Mouse (Mus musculus): ENCODE measurements around the gene Adat2. TPM values are rescaled to one million over a fixed set of nuclear protein-coding genes. Genes with fewer than 3 reads are reported as not detected.
A peak's percentile ranks its signal among the peaks of the same experiment; 100 is the strongest.

Gene Adat2
- polyA plus RNA-seq, 1 experiment from 2014 or later, result 4.1 TPM

DNA sequence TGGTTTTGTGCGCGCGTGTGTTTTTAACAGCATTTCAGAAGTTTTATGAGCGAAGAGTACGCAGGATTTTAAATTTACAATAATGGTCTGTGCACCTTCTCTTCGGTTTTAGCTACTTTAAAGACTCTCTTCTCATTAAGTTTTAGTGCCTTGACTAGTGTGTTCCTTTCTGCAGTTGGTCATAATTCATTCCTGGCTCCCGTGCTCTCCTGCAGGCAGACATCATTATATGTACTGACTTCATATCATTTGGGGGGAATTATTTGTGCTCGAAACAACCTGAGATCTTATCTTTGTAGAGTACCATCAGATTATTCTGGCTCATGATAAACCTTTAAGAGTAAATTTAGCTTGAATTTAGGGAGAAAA is 12.4 kb downstream of the Adat2 start:
- no peak overlapping the region for H3K9ac ChIP-seq
- H3K4me2 ChIP-seq (replicated peaks), result peak overlapping the region; percentile 39
- H3K27me3 ChIP-seq, result no peaks in the 10 kb centered on the region
- peak overlapping the region; percentile 2 for H3K4me3 ChIP-seq
- H3K4me1 ChIP-seq, result peaks cover 6% of the 10 kb centered on the region; the same call in 1 of the 2 replicates
- 29% methylated on average over 8 of the region's 8 CpGs for WGBS
- H3K36me3 ChIP-seq, result peaks cover 24% of the 10 kb centered on the region
- H3K9me3 ChIP-seq, result no peaks in the 10 kb centered on the region
- no peak for ATAC-seq (ENCODE audit: insufficient number of reproducible peaks, insufficient read depth, low FRiP score, low TSS enrichment)
- no peak overlapping the region for H3K27ac ChIP-seq

DNA sequence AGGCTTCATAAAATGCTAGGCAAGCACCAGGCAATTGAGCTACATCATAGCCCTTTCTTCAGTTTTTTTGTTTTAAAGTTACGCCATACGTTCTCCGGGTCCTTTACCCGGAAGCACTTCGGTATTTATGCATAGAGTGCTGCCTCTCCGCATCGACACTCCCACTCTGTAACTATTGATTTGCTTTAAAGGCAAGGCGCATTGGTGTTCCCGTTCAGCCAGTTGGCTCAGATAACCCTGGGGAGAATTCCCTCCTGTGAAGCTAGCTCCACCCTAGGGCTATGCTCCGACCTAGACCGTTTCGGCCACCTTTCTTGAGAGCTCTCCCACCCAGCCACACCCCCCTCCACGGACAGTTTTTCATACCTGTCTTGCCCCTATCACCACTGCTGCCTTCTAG is 13.7 kb downstream of the Adat2 start:
- ATAC-seq (ENCODE audit: insufficient number of reproducible peaks, insufficient read depth, low FRiP score, low TSS enrichment), result no peak
- H3K4me3 ChIP-seq, result no peak overlapping the region

DNA sequence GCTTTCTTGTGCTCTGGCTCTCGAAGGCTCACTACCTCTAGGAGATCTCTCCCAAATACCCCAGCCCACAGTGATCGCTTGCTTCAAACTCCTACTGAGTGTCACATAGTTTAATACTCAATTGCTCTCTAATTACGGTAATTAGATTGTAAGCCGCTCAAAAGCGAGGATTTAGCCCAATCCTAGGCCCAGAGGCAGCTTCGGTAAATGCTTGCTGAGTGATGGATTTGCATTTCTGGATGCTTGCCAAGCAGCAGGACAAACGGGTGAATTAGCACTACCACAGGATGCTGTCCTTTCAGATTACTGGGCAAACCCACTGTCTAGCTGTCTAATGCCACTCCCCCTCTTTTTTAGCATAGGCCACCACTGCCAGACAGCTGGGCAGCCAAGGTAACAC is 17.1 kb downstream of the Adat2 start:
- Histone ChIP-seq H3K9me3 (no peaks in the 10 kb centered on the region), H3K4me3 (no peak overlapping the region), H3K4me2 (replicated peaks) (no peak overlapping the region), H3K27me3 (no peaks in the 10 kb centered on the region), H3K4me1 (peaks cover 6% of the 10 kb centered on the region; the same call in 1 of the 2 replicates), H3K36me3 (no peaks in the 10 kb centered on the region), H3K27ac (no peak overlapping the region), H3K9ac (no peak overlapping the region)
- WGBS, result 35% methylated on average over 7 of the region's 7 CpGs
- peak; percentile 56; the same call in 1 of the 2 replicates for ATAC-seq (ENCODE audit: insufficient number of reproducible peaks, insufficient read depth, low FRiP score, low TSS enrichment)

More for the DNA sequence above, 13.7 kb downstream of the Adat2 start:
- no peak overlapping the region for H3K4me2 ChIP-seq (replicated peaks)
- H3K9ac ChIP-seq, result no peak overlapping the region
- H3K9me3 ChIP-seq, result no peaks in the 10 kb centered on the region
- WGBS, result 53% methylated on average over 13 of the region's 13 CpGs
- H3K4me1 ChIP-seq, result peaks cover 6% of the 10 kb centered on the region; the same call in 1 of the 2 replicates
- H3K36me3 ChIP-seq, result peaks cover 10% of the 10 kb centered on the region; the same call in 1 of the 2 replicates
- H3K27ac ChIP-seq, result no peak overlapping the region
- H3K27me3 ChIP-seq, result no peaks in the 10 kb centered on the region

GRCm38 (mm10) chr10:13570697-13571538 is 18.2 kb downstream of the Adat2 start:
- no peak for ATAC-seq (ENCODE audit: insufficient number of reproducible peaks, insufficient read depth, low FRiP score, low TSS enrichment)
- no peaks in the 10 kb centered on the region for H3K36me3 ChIP-seq
- WGBS, result 76% methylated on average over 9 of the region's 9 CpGs
- H3K9me3 ChIP-seq, result no peaks in the 10 kb centered on the region
- no peak overlapping the region for H3K9ac ChIP-seq
- no peak overlapping the region for H3K4me2 ChIP-seq (replicated peaks)
- H3K27ac ChIP-seq, result no peak overlapping the region
- H3K4me1 ChIP-seq, result peaks cover 6% of the 10 kb centered on the region; the same call in 1 of the 2 replicates
- no peak overlapping the region for H3K4me3 ChIP-seq
- H3K27me3 ChIP-seq, result no peaks in the 10 kb centered on the region

- no peaks in the 10 kb centered on the region for H3K27me3 ChIP-seq
- 65% methylated on average over 10 of the region's 10 CpGs for WGBS
These were observed 19.3 kb downstream of the Adat2 start for GRCm38 (mm10) chr10:13572003-13572402.

DNA sequence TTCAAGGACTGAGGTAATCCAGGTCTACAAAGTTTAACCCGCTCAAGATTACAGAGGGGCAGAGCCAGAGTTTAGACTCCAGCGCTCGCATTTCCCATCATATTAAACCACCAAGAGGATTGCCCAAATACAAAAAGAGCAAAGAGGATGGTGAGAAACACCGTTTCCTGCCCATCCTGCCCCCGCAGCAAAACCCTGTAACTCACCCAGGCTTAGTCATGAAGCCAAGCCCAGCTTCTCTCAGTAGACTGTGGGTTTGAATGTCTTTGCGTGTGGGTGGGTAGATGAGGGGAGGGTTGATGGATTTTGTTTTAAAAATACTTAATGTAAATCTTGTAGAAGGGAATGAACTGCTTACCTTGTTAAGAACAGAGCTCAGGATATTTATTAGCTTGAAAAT is 19.7 kb downstream of the Adat2 start:
- Histone ChIP-seq H3K36me3 (no peaks in the 10 kb centered on the region), H3K4me2 (replicated peaks) (no peak overlapping the region), H3K4me1 (peaks cover 6% of the 10 kb centered on the region; the same call in 1 of the 2 replicates), H3K27me3 (no peaks in the 10 kb centered on the region), H3K4me3 (no peak overlapping the region), H3K27ac (no peak overlapping the region), H3K9me3 (no peaks in the 10 kb centered on the region), H3K9ac (no peak overlapping the region)
- no peak for ATAC-seq (ENCODE audit: insufficient number of reproducible peaks, insufficient read depth, low FRiP score, low TSS enrichment)
- WGBS, result 87% methylated on average over 6 of the region's 6 CpGs

More at GRCm38 (mm10) chr10:13572003-13572402, 19.3 kb downstream of the Adat2 start:
- Histone ChIP-seq H3K9me3 (no peaks in the 10 kb centered on the region), H3K4me1 (peaks cover 6% of the 10 kb centered on the region; the same call in 1 of the 2 replicates), H3K4me2 (replicated peaks) (no peak overlapping the region), H3K4me3 (no peak overlapping the region), H3K36me3 (no peaks in the 10 kb centered on the region), H3K27ac (no peak overlapping the region), H3K9ac (no peak overlapping the region)
- ATAC-seq (ENCODE audit: insufficient number of reproducible peaks, insufficient read depth, low FRiP score, low TSS enrichment), result no peak

GRCm38 (mm10) chr10:13577123-13577522 is 24.4 kb downstream of the Adat2 start:
- H3K9ac ChIP-seq, result no peak overlapping the region
- no peaks in the 10 kb centered on the region for H3K4me1 ChIP-seq
- H3K9me3 ChIP-seq, result no peaks in the 10 kb centered on the region
- H3K27me3 ChIP-seq, result no peaks in the 10 kb centered on the region
- no peak overlapping the region for H3K27ac ChIP-seq
- 84% methylated on average over 7 of the region's 7 CpGs for WGBS
- no peak overlapping the region for H3K4me2 ChIP-seq (replicated peaks)
- ATAC-seq (ENCODE audit: insufficient number of reproducible peaks, insufficient read depth, low FRiP score, low TSS enrichment), result no peak
- no peak overlapping the region for H3K4me3 ChIP-seq
- no peaks in the 10 kb centered on the region for H3K36me3 ChIP-seq

- Histone ChIP-seq H3K4me2 (replicated peaks) (no peak overlapping the region), H3K27ac (no peak overlapping the region), H3K36me3 (no peaks in the 10 kb centered on the region), H3K27me3 (0 out of 2 replicates have a peak, but pooled peaks cover 3% of the 10 kb centered on the region), H3K4me1 (no peaks in the 10 kb centered on the region), H3K4me3 (no peak overlapping the region), H3K9ac (no peak overlapping the region), H3K9me3 (no peaks in the 10 kb centered on the region)
- WGBS, result 67% methylated on average over 2 of the region's 2 CpGs
- no peak for ATAC-seq (ENCODE audit: insufficient number of reproducible peaks, insufficient read depth, low FRiP score, low TSS enrichment)
These were observed 35.2 kb downstream of the Adat2 start for GRCm38 (mm10) chr10:13587914-13588313.

DNA sequence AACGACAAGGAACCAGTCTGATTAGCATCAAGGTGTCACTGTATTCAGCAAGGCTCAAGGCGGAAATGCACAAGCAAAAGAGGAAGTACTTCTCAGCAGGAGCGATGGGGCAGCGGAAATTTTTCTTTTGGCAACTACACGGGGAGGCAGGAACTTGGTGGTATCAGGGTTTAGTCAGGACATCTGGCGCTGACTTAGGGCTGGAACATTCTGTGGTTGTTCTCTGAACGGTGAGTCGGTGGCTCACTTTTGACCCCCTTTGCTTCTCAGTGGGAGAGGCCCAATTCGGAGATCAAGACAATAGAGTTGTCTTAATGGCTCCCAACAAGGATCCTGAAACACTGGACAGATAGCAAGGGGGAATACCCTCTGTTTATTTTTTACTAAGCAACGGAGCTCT is 39.5 kb downstream of the Adat2 start:
- no peak overlapping the region for H3K4me3 ChIP-seq
- H3K27me3 ChIP-seq, result no peaks in the 10 kb centered on the region
- H3K36me3 ChIP-seq, result no peaks in the 10 kb centered on the region
- H3K9me3 ChIP-seq, result no peaks in the 10 kb centered on the region
- no peak for ATAC-seq (ENCODE audit: insufficient number of reproducible peaks, insufficient read depth, low FRiP score, low TSS enrichment)
- H3K4me2 ChIP-seq (replicated peaks), result no peak overlapping the region
- no peak overlapping the region for H3K9ac ChIP-seq
- WGBS, result 90% methylated on average over 10 of the region's 10 CpGs
- no peak overlapping the region for H3K27ac ChIP-seq
- H3K4me1 ChIP-seq, result no peaks in the 10 kb centered on the region

- no peak for ATAC-seq (ENCODE audit: insufficient number of reproducible peaks, insufficient read depth, low FRiP score, low TSS enrichment)
- H3K4me3 ChIP-seq, result no peak overlapping the region
These were observed 40.8 kb downstream of the Adat2 start for GRCm38 (mm10) chr10:13593529-13593928.

DNA sequence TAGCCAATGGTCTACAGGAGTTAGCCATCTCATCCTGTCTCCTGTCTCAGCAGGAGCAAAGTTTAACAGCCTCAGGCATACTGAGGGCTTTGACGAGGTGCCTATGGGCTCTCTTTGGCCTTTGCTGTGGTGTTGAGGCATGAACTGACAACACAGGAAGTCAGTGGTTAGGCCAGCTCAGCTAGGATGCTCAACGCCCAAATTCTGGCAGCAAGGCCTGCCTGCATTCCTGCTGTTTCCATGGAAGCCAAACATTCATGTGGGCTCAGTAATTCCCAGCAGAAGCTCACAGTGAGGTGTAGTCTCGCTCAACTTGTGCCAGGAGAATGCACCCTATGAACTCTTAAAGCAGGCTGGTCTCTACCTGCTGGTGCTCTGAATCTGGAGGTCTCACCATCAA is 43.4 kb downstream of the Adat2 start:
- Histone ChIP-seq H3K36me3 (no peaks in the 10 kb centered on the region), H3K27ac (no peak overlapping the region), H3K9ac (no peak overlapping the region), H3K4me1 (no peaks in the 10 kb centered on the region), H3K4me2 (replicated peaks) (no peak overlapping the region), H3K27me3 (no peaks in the 10 kb centered on the region), H3K9me3 (no peaks in the 10 kb centered on the region), H3K4me3 (no peak overlapping the region)
- WGBS, result 40% methylated on average over 3 of the region's 3 CpGs
- ATAC-seq (ENCODE audit: insufficient number of reproducible peaks, insufficient read depth, low FRiP score, low TSS enrichment), result no peak

More at GRCm38 (mm10) chr10:13593529-13593928, 40.8 kb downstream of the Adat2 start:
- H3K27me3 ChIP-seq, result no peaks in the 10 kb centered on the region
- no peak overlapping the region for H3K9ac ChIP-seq
- no peaks in the 10 kb centered on the region for H3K4me1 ChIP-seq
- H3K27ac ChIP-seq, result no peak overlapping the region
- H3K36me3 ChIP-seq, result no peaks in the 10 kb centered on the region
- no peak overlapping the region for H3K4me2 ChIP-seq (replicated peaks)
- H3K9me3 ChIP-seq, result no peaks in the 10 kb centered on the region
- 89% methylated on average over 3 of the region's 3 CpGs for WGBS

DNA sequence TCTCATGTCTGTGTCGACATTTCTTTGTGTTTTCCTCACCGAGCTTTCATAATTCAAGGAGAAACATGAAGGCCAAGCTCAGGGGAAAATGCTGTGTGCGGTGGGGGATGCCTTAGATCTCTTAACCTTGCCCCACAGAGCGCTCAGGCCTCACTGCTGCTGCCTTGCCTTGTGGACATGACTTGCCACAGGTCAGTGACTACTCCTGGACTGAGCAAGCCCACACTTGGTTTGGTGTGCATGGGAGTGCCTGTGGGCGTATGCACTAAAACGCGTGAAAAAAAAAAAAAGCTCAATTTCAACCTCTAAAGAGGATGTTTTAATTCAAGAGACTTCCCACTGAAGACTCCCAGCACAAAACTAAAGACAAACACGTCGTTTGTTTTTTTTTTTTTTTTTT is 44.2 kb downstream of the Adat2 start:
- no peak for ATAC-seq (ENCODE audit: insufficient number of reproducible peaks, insufficient read depth, low FRiP score, low TSS enrichment)
- 76% methylated on average over 9 of the region's 9 CpGs for WGBS

More for the DNA sequence above, 44.2 kb downstream of the Adat2 start:
- no peak overlapping the region for H3K4me3 ChIP-seq
- no peaks in the 10 kb centered on the region for H3K9me3 ChIP-seq
- no peak overlapping the region for H3K4me2 ChIP-seq (replicated peaks)
- no peaks in the 10 kb centered on the region for H3K36me3 ChIP-seq
- H3K4me1 ChIP-seq, result no peaks in the 10 kb centered on the region
- H3K27ac ChIP-seq, result no peak overlapping the region
- H3K9ac ChIP-seq, result no peak overlapping the region
- no peaks in the 10 kb centered on the region for H3K27me3 ChIP-seq

All from embryonic facial prominence, embryonic 12.5 days (tissue).